Mouse (Mus musculus) macrophage (primary cell): ENCODE measurements around the gene Zfp12. TPM values are rescaled to one million over a fixed set of nuclear protein-coding genes. Genes with fewer than 3 reads are reported as not detected.

Source experiments
- H3K27ac ChIP-seq: fragments of 350-480 bp; formaldehyde crosslinking; 2 replicates; pipeline ENCODE4 v1.9.0; 2021
- H3K36me3 ChIP-seq: fragments of 350-480 bp; formaldehyde crosslinking; 2 replicates; pipeline ENCODE4 v1.9.0; 2021; ENCODE audit errors: inconsistent target
- H3K4me3 ChIP-seq: fragments of 350-480 bp; formaldehyde crosslinking; 2 replicates; pipeline ENCODE4 v1.9.0; 2021; ENCODE audit errors: inconsistent target
- H3K79me2 ChIP-seq: fragments of 350-480 bp; formaldehyde crosslinking; 2 replicates; pipeline ENCODE4 v1.9.0; 2021; ENCODE audit errors: inconsistent target
- WGBS: methylation state at CpG from one replicate; pipeline ENCODE4 v1.1.7; 2026; ENCODE audit warnings: inconsistent platforms; ENCODE audit not compliant: missing documents; 5-methylcytosine and 5-hydroxymethylcytosine counted together
- polyA plus RNA-seq: library from polyadenylated mRNA; stranded (reverse); fragments of 250-400 nt; gene quantifications from 3 replicates; pipeline ENCODE4 v1.2.4, GENCODE M21; 2018; ENCODE audit warnings: inconsistent platforms

Zfp12 gene
- polyA plus RNA-seq, 1 experiment from 2014 or later, result 4.7 TPM

- H3K27ac ChIP-seq, result no peak overlapping the region
- no peaks in the 10 kb centered on the region for H3K79me2 ChIP-seq
- 13% methylated on average over 89 of the region's 103 CpGs for WGBS
- H3K4me3 ChIP-seq, result no peak overlapping the region
- H3K36me3 ChIP-seq, result no peaks in the 10 kb centered on the region
Measured at GRCm38 (mm10) chr5:143253186-143253880, 18.4 kb downstream of the Zfp12 start.

GRCm38 (mm10) chr5:143253881-143254486 is 19.0 kb downstream of the Zfp12 start:
- Histone ChIP-seq H3K36me3 (no peaks in the 10 kb centered on the region), H3K4me3 (no peak overlapping the region), H3K79me2 (no peaks in the 10 kb centered on the region), H3K27ac (no peak overlapping the region)
- 11% methylated on average over 78 of the region's 81 CpGs for WGBS

- Histone ChIP-seq H3K79me2 (no peaks in the 10 kb centered on the region), H3K27ac (no peak overlapping the region), H3K36me3 (no peaks in the 10 kb centered on the region), H3K4me3 (no peak overlapping the region)
- 49% methylated on average over 47 of the region's 66 CpGs for WGBS
Measured at GRCm38 (mm10) chr5:143254487-143255130, 19.6 kb downstream of the Zfp12 start.

- WGBS, result 67% methylated on average over 23 of the region's 24 CpGs
- Histone ChIP-seq H3K79me2 (no peaks in the 10 kb centered on the region), H3K27ac (no peak overlapping the region), H3K36me3 (no peaks in the 10 kb centered on the region), H3K4me3 (no peak overlapping the region)
Measured at GRCm38 (mm10) chr5:143255131-143255519, 20.2 kb downstream of the Zfp12 start.

- no peak overlapping the region for H3K4me3 ChIP-seq
- H3K79me2 ChIP-seq, result no peaks in the 10 kb centered on the region
- WGBS, result 95% methylated on average over 5 of the region's 5 CpGs
- no peak overlapping the region for H3K27ac ChIP-seq
- no peaks in the 10 kb centered on the region for H3K36me3 ChIP-seq
Measured at GRCm38 (mm10) chr5:143255802-143256201, 20.8 kb downstream of the Zfp12 start.

GRCm38 (mm10) chr5:143261636-143262035 is 26.7 kb downstream of the Zfp12 start:
- Histone ChIP-seq H3K79me2 (no peaks in the 10 kb centered on the region), H3K36me3 (peaks cover 13% of the 10 kb centered on the region; the same call in 1 of the 2 replicates), H3K4me3 (no peak overlapping the region), H3K27ac (no peak overlapping the region)
- WGBS, result 96% methylated on average over 8 of the region's 8 CpGs

- no peak overlapping the region for H3K4me3 ChIP-seq
- peaks cover 13% of the 10 kb centered on the region; the same call in 1 of the 2 replicates for H3K36me3 ChIP-seq
- no peak overlapping the region for H3K27ac ChIP-seq
- no peaks in the 10 kb centered on the region for H3K79me2 ChIP-seq
- 96% methylated on average over 10 of the region's 10 CpGs for WGBS
Measured at GRCm38 (mm10) chr5:143264689-143265088, 29.7 kb downstream of the Zfp12 start.

GRCm38 (mm10) chr5:143265409-143265808 is 30.4 kb downstream of the Zfp12 start:
- Histone ChIP-seq H3K79me2 (no peaks in the 10 kb centered on the region), H3K4me3 (no peak overlapping the region), H3K36me3 (peaks cover 13% of the 10 kb centered on the region; the same call in 1 of the 2 replicates), H3K27ac (no peak overlapping the region)
- 77% methylated on average over 1 of the region's 1 CpGs for WGBS

GRCm38 (mm10) chr5:143266794-143267193 is 31.8 kb downstream of the Zfp12 start:
- 92% methylated on average over 6 of the region's 6 CpGs for WGBS
- no peak overlapping the region for H3K4me3 ChIP-seq
- H3K27ac ChIP-seq, result no peak overlapping the region
- H3K79me2 ChIP-seq, result no peaks in the 10 kb centered on the region
- peaks cover 13% of the 10 kb centered on the region; the same call in 1 of the 2 replicates for H3K36me3 ChIP-seq

- WGBS, result 45% methylated on average over 8 of the region's 8 CpGs
Measured at GRCm38 (mm10) chr5:143268985-143269362, 34.0 kb downstream of the Zfp12 start.

GRCm38 (mm10) chr5:143269363-143270150 is 34.6 kb downstream of the Zfp12 start, which contains the start of gene Zfp316:
Gene Zfp316, minus strand, starts transcription at chr5:143270022.
- no peaks in the 10 kb centered on the region for H3K79me2 ChIP-seq
- H3K27ac ChIP-seq, result peak within 1 kb of the TSS; percentile 49
- WGBS, result 2% methylated on average over 49 of the region's 79 CpGs
- no peaks in the 10 kb centered on the region for H3K36me3 ChIP-seq
- peak within 1 kb of the TSS; percentile 91 for H3K4me3 ChIP-seq

More at GRCm38 (mm10) chr5:143268985-143269362, 34.0 kb downstream of the Zfp12 start:
- H3K79me2 ChIP-seq, result no peaks in the 10 kb centered on the region
- H3K27ac ChIP-seq, result no peak overlapping the region
- no peaks in the 10 kb centered on the region for H3K36me3 ChIP-seq
- H3K4me3 ChIP-seq, result peak overlapping the region; percentile 35

- Histone ChIP-seq H3K79me2 (no peaks in the 10 kb centered on the region), H3K36me3 (no peaks in the 10 kb centered on the region), H3K27ac (peak overlapping the region; percentile 49), H3K4me3 (peak overlapping the region; percentile 91)
- WGBS, result 9% methylated on average over 12 of the region's 12 CpGs
Measured at GRCm38 (mm10) chr5:143270151-143270519, 35.2 kb downstream of the Zfp12 start.

GRCm38 (mm10) chr5:143271642-143272041 is 36.7 kb downstream of the Zfp12 start:
- Histone ChIP-seq H3K4me3 (no peak overlapping the region), H3K27ac (no peak overlapping the region), H3K36me3 (no peaks in the 10 kb centered on the region), H3K79me2 (no peaks in the 10 kb centered on the region)
- 93% methylated on average over 6 of the region's 6 CpGs for WGBS

- no peak overlapping the region for H3K27ac ChIP-seq
- no peaks in the 10 kb centered on the region for H3K79me2 ChIP-seq
- no peaks in the 10 kb centered on the region for H3K36me3 ChIP-seq
- H3K4me3 ChIP-seq, result no peak overlapping the region
- WGBS, result 8% methylated on average over 3 of the region's 3 CpGs
Measured at GRCm38 (mm10) chr5:143272108-143272507, 37.1 kb downstream of the Zfp12 start.
